17 mouse cellular contexts compared by ENCODE assay signal in the genomic region with DNA sequence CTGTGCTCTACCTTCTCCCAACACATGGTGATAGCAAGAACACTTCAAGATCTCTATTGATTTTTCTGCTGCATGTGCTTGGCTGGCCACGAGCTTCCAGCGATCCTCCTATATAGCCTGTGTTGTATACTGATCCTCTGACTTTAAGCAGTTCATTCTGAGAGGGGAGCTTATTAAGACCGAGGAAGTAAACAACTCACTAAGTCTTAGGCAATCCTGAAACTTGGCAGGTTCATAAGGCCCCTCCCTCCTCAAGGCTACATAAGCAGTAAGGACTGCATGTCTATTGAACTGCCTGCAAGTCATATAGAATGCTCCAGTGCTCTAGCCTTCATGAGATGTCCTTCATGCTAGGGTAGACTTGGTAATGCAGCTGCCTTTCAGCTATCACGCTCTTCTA.
"Had no signal": no experiment of that assay in that cellular context is flagged by ENCODE, and none has a peak within 500 bp of the region (broad histone marks: within the 10 kb centered on the region; RNA-seq: fewer than 3 reads in every experiment).

No protein-coding gene starts in this region.

- ATAC-seq: midbrain, embryonic 15.5 days had no signal

- H3K9me3 ChIP-seq: limb, embryonic 12.5 days; liver, embryonic 15.5 days; lung, embryonic 15.5 days; midbrain, embryonic 10.5 days; midbrain, embryonic 15.5 days; neural tube, embryonic 13.5 days; stomach, embryonic 15.5 days had no signal

- DNase-seq: kidney, adult 18-20 months; kidney, postnatal 10 days; kidney, postnatal 4 days; retina, postnatal 1 day; right cerebral cortex, postnatal 4 days; spleen, adult 18-20 months; thymus, adult 2 months; thymus, postnatal 25 days had no signal

- H3K9ac ChIP-seq: limb, embryonic 12.5 days; liver, embryonic 15.5 days; lung, embryonic 15.5 days; midbrain, embryonic 15.5 days; neural tube, embryonic 13.5 days; stomach, embryonic 15.5 days had no signal

- H3K27ac ChIP-seq: layer of hippocampus, adult 2 months; limb, embryonic 12.5 days; liver, embryonic 15.5 days; lung, embryonic 15.5 days; midbrain, embryonic 10.5 days; midbrain, embryonic 15.5 days; neural tube, embryonic 13.5 days; stomach, embryonic 15.5 days had no signal

- H3K4me3 ChIP-seq: layer of hippocampus, adult 2 months; limb, embryonic 12.5 days; liver, embryonic 15.5 days; lung, embryonic 15.5 days; midbrain, embryonic 10.5 days; midbrain, embryonic 15.5 days; neural tube, embryonic 13.5 days; stomach, embryonic 15.5 days had no signal

- H3K27me3 ChIP-seq: limb, embryonic 12.5 days; liver, embryonic 15.5 days; lung, embryonic 15.5 days; midbrain, embryonic 15.5 days; neural tube, embryonic 13.5 days; stomach, embryonic 15.5 days had no signal

- H3K4me2 ChIP-seq: limb, embryonic 12.5 days; liver, embryonic 11.5 days; liver, embryonic 15.5 days; lung, embryonic 15.5 days; midbrain, embryonic 15.5 days; neural tube, embryonic 13.5 days; stomach, embryonic 15.5 days had no signal

- H3K4me1 ChIP-seq: midbrain, embryonic 10.5 days; midbrain, embryonic 15.5 days had no signal
